Mouse (Mus musculus) layer of hippocampus, postnatal 14 days (tissue): ENCODE results near the gene Eid2. TPM values are rescaled to one million over a fixed set of nuclear protein-coding genes. Genes with fewer than 3 reads are reported as not detected.

Experiments
- DNase-seq, 2 experiments: peaks; one replicate each; pipeline ENCODE4 v3.0.0; 2021 to 2022; ENCODE audit warnings: low spot score in 2 of 2, mixed read lengths in 1 of 2
- total RNA-seq, 2 experiments: library from RNA; stranded (reverse); gene quantifications; 2 replicates each; pipeline ENCODE4 v1.2.3; 2021

The Eid2 gene
- total RNA-seq, 2 experiments from 2014 or later = 65.7 to 66.1 TPM

DNA sequence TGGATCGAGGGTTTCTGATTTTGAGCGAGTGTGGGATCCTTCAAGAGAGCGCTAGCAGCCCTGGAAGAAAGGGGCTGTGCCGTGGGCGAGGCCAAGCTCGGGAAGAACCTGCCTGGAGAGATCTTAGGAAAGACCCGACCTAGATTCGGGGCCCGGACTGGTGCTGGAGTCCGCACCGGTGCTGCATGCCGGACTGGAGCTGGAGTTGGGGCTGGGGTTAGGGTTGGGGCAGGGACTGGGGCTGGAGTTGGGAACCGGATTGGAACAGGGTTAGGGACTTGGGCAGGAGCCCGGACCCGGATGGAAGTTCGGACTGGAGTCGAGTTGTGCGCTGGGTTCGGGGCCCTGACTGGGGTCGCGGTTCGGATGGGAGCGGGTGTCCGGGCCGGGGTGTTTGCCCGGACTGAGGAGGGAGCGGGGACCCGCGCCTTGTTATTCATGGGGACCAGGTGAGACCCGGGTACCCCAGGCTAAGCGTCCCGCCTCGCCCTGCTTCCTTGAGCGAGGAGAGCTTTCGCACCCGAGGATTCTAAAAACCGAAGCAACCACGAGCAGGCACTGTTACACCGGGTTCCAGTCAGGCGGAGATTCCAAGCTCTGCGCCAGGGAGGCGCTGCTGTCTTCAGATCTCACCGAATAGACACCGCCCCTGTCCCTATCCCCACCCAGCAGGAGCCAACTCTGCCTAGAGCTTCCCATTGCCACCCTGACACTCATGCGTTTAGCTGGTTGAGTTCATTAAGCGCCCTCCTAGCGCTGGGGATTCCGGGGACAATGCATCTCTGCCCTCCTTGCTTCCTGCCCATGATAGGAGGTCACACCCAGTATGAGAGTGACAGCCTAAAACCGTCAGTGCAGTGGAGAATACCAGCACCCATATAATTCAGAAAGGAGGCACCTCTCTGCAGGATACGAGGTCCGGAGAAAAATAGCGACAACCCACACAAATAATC lies 23.2 kb downstream of the Eid2 start, which contains the start of gene Selenov:
Gene Selenov, minus strand, starts transcription at position 549 of the 953 bp plus-strand sequence.
- peak in 1 of 2 experiments; percentile 57 for DNase-seq

DNA sequence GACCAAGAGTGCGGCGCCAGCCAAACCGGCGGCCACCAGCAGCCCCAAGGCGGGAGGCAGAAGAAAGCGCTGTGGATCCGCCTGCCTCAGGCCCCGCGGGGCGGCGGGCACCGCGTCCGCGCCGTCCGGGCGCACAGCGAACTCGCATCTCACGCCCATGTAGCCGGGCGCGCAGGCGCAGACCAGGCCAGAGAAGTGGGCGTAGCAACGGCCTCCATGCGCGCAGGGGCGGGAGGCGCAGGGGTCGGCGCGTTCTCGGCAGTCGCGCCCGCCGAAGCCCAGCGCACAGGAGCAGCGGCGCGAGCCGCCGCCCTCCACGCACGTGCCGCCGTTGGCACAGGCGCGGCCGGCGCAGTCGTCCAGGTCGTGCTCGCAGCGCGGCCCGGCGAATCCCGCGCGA lies 26.8 kb downstream of the Eid2 start:
- peak; percentile 66 to 73 for DNase-seq

DNA sequence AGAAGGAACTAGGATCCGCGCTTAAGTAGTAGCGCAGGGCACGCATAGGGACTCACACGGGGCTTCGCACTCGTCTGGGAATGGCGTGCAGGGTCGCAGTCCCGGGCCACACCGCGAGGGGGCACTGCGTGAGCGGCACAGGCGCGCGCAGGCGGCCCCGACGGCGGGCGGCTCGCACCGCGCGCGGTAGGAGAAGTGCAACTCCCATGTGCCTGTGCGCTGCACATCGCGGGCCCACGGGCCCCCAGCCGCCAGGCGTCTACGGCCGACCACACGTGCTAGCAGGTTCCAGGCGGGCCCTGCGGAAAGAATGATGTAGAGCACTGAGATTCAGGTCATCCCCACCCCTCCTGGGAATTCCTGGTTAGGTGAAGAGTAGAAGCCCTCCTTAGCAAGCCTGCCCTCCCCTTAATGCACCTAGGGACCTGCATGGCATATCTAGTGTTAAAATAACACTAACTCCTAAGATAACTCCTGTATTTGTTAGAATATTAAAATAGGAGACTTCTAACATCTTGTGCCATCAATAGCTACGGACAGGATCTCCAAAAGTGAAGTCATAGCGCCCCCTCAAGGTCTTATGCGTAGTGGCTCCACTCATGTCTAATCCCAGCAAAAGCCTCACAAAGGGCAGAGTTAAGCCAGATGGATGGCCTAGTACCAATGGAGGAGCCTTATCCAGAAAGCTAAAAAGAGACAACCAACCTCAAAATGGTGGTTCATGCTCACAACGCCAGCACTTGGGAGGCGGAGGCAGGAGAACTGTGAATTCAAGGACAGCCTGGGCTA lies 31.4 kb downstream of the Eid2 start:
- DNase-seq = peak; percentile 45 to 69

DNA sequence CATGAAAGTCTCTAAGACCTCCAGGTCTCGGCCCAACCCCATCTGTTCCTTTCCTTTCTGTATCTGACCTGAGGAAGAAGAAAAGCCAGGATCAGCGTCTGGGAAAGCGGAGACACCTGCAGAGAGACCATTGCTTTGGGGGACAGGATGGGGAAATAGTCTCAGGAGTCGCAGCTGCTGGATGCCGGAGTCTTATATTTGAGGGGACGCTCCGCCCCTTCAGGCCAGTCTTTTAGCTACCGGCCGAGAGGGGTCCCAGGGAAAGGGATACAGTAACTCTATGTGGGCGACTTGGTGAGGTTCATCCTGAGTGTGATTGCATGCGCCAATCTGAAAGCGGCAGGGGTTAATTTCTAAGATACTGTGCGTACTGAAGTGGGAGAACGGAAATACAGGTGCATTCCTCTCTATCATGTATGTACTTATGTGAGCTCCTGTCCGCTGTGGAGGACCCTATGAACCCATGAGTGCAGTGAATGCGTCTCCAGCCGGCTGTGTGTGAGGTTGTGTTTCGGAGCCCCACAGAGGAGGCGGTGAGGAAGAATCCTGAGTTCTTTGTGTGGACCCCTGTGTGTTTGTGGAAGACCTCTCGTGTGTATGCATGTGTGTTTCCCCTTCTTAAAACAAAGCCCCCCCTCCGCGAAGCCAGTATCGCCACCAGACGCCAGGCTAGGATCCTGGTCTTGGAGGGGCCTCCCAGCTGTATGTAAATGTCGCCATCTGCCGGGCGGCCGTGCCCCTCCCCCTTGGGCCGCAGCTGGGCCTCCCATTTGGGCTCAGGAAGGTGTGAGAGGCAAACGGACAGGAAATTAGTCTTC lies 34.1 kb downstream of the Eid2 start, which contains the start of gene Dll3:
Gene Dll3, minus strand, starts transcription at position 623 of the 818 bp plus-strand sequence.
- DNase-seq = peak in 1 of 2 experiments; percentile 45

DNA sequence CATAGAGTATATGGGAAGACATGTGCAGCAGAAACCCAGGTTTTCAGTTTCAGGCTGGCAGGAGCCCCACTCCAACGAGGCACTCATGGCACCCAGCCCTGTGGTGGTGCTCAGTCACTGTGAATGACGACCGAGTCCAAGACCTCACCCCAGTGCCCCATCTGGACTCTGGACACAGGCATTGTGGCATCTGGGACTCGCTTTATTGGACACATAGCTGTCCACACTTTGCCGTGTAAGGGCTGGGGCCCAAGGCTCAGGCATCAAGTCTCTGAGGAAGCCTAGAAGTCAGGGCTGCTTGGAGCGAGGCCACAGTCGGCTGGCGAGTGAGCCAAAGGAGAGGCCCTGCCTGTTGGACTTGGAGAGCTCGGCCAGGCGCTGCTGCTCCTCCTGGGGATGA lies 38.0 kb downstream of the Eid2 start:
- no peak for DNase-seq

DNA sequence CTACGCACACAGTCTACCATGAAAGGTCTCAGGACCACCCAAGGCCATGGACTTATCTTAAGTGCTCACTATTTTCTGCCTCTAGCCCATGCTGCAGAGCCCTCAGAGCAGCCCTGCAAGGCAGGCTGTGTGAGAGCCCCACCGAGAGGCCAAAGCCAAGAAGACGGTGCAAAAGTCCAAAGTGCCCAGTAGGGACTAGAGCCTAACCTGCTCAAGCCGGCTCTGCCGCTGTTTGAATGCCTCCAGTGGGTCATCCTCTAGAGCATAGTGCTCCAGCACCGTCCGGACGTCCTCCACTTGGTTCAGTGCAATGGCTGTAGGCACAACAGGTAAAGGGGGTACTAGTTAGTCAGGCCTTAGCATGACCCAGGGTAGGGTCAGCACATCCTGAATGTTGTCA lies 38.5 kb downstream of the Eid2 start:
- no peak for DNase-seq

DNA sequence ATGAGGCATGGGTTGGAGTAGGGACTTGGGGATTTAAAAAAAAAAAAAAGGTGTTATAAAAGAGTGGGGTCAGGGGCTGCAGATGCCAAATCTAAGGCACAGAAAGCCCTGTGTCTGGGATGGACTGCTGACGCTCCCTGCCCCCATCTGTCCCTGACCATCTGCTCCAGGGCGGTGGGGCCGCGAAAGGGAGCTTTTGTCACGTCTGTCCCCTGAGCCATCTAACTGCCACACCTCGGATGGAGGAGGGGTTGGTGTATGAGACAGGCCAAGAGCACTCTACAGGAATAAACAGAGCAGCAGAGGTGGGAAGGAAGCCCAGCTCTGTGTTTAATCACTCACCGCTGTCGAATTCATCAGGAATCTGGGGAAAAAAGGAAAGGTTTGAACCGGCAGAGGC lies 42.1 kb downstream of the Eid2 start:
- no peak for DNase-seq

DNA sequence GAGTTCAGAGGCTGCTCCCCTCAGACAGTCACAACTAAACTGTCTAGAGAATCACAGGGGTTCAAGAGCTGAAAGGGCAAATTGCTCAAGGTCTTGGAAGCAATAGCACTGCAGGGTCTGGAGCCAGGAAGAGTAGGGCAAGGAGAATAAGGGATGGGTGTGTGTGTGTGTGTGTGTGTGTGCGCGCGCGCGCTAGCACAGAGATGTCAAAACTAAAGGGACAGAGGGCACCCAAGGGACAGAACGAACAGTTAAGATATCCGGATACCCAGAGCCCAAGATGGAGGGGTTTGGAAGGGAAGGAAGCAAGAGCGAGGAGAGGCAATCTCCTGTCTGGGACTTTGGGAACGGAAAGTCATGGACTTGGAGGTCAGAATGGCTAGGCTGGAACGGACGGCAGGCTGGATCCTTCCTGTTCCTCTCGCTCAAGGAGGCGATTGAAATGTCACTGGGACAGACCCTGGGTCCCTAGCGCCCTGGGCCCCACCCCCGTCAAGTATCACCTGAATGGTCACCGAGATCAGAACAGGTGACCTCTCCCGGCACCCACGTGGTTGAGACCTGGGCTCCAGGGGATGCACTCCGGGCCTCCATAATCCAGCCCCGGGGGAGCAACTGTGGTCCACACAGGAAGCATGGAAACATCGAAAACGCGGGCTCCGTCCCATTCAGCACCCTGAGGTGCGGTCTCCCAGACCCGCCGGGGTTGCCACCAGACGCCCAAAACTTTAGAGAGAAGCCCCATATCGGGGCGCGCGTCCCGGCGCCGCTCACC lies 43.7 kb downstream of the Eid2 start:
- DNase-seq = no peak

DNA sequence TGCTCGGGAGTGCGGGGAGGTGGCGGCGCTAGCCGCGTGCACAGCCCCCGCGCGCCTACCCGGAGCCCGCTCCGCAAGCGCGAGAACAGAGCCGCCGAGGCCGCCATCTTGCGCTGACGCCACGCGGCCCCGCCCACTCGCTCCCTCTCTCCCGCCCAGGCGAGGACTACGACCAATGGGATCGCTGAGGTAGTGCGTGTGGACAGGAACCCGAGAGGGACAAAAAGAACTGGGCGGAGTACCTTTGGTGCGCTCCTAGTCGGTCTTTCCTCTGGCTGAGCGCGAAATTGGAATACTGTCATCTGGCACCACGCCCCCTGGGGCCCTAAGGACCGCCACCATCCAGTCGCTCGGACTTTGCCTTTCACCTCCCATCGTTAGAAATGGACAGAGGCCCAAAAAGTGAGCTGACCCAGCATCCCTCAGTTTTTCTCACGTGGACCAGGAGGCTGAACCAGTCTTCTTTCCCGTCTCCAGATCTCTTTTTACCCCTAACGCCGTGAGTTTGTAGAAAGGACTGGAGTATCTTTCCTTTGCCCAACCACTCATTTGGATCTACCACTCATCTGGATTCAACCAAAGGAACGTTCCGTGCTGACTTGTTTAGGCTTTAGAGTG lies 44.4 kb downstream of the Eid2 start, which contains the start of gene Timm50:
Gene Timm50, minus strand, starts transcription at position 147 of the 618 bp plus-strand sequence.
- DNase-seq = peak; percentile 97 to 99

DNA sequence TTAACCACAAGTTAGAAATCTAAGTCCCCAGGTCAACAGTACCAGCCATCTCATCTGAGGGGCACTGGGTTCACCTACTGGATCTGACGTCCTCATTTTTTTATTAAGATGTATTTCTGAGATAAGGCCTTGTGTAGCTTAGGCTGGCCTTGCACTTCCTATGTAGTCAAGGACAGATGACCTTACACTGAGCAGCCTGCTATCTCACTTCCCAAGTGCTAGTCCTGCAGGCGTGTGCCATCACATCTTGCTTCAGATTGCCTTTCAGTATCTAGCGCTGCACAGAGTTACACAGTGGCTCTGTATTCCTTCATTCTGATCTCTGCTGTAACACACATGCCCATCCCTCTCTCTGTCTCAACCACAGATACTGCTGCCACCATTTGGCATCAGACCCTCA lies 50.4 kb downstream of the Eid2 start:
- no peak for DNase-seq

DNA sequence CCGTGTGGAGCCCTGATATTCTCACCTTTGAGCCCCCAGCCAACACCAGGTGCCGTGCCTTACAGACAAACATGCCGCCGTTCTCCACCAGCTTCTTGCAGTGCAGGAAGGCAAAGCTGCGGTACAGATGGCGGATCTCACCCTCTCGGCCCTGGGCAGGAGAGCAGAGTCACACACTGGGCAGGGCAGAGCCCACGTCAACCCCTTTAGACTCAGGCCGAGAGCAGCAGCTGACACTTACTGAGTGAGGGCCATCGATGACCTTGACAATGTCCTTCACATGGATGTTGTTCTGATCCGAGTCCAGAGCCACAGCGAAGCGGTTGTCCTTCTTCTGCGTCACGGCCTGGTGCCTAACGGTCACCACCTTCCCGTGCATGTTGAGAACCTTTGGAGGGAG lies 51.0 kb downstream of the Eid2 start:
- DNase-seq = no peak

Other genes with a start within 250 kb of the Eid2 start
- gene Psmc4, start 217.8 kb upstream of the Eid2 start, total RNA-seq = 100 to 1,000 TPM; 121 to 126 TPM
- 1 to 10 TPM; 1.3 to 2.2 TPM for gene Fcgbp, start 196.6 kb upstream of the Eid2 start, total RNA-seq
- under 1 TPM; 0.05 to 0.12 TPM for gene 9530053A07Rik, start 138.4 kb upstream of the Eid2 start, total RNA-seq
- gene Fbl, start 98.2 kb upstream of the Eid2 start, total RNA-seq = 10 to 100 TPM; 53.0 to 58.7 TPM
- 10 to 100 TPM; 37.5 to 43.5 TPM for gene Dyrk1b, start 88.4 kb upstream of the Eid2 start, total RNA-seq
- gene Eid2b, start 9.9 kb downstream of the Eid2 start, total RNA-seq = 10 to 100 TPM; 40.5 to 41.4 TPM
- 1 to 10 TPM; 2.4 to 3.0 TPM for gene Selenov, start 23.3 kb downstream of the Eid2 start, total RNA-seq
- 1 to 10 TPM; 4.9 to 5.1 TPM for gene Dll3, start 34.4 kb downstream of the Eid2 start, total RNA-seq
- 10 to 100 TPM; 40.1 to 44.8 TPM for gene Timm50, start 44.2 kb downstream of the Eid2 start, total RNA-seq
- gene Supt5, start 70.9 kb downstream of the Eid2 start, total RNA-seq = 100 to 1,000 TPM; 109 TPM
- 100 to 1,000 TPM; 464 to 499 TPM for gene Rps16, start 82.8 kb downstream of the Eid2 start, total RNA-seq
- 10 to 100 TPM; 11.6 to 12.3 TPM for gene Plekhg2, start 104.7 kb downstream of the Eid2 start, total RNA-seq
- gene Zfp36, start 112.4 kb downstream of the Eid2 start, total RNA-seq = 1 to 10 TPM; 3.6 to 3.9 TPM
- gene Med29, start 124.8 kb downstream of the Eid2 start, total RNA-seq = 10 to 100 TPM; 19.3 to 20.1 TPM
- 10 to 100 TPM; 73.5 to 74.2 TPM for gene Paf1, start 125.1 kb downstream of the Eid2 start, total RNA-seq
- gene Gmfg, start 169.6 kb downstream of the Eid2 start, total RNA-seq = 1 to 10 TPM; 3.2 to 3.8 TPM
- 10 to 100 TPM; 80.1 to 83.1 TPM for gene Lrfn1, start 184.1 kb downstream of the Eid2 start, total RNA-seq
- gene Ifnl2, start 242.6 kb downstream of the Eid2 start, total RNA-seq = not detected